Mouse (Mus musculus) erythroid progenitor cell, adult 5-6 weeks (primary cell): ENCODE measurements around the gene Tbc1d14. TPM values are rescaled to one million over a fixed set of nuclear protein-coding genes. Genes with fewer than 3 reads are reported as not detected.

Source experiments
- ATAC-seq: replicated peaks from 2 replicates; pipeline ENCODE4 v1.8.0; 2016; ENCODE audit warnings: moderate number of reproducible peaks, mild to moderate bottlenecking, moderate TSS enrichment, inconsistent platforms; ENCODE audit not compliant: poor library complexity, low FRiP score, severe bottlenecking
- total RNA-seq, 2 experiments: library from RNA; stranded (forward) in 1 of 2; stranded (reverse) in 1 of 2; fragments of 150-400 nt in 1 of 2; fragments of 186-747, 209-891 nt in 1 of 2; gene quantifications; 2 replicates each; pipeline versions ENCODE4 v1.2.3 to v1.2.4; 2015 to 2017; ENCODE audit warnings: low replicate concordance in 2 of 2

Tbc1d14 gene
- total RNA-seq, 2 experiments from 2014 or later, result 13.0 to 21.9 TPM

GRCm38 (mm10) chr5:36478540-36479420 is 114.3 kb downstream of the Tbc1d14 start:
- no peak for ATAC-seq

DNA sequence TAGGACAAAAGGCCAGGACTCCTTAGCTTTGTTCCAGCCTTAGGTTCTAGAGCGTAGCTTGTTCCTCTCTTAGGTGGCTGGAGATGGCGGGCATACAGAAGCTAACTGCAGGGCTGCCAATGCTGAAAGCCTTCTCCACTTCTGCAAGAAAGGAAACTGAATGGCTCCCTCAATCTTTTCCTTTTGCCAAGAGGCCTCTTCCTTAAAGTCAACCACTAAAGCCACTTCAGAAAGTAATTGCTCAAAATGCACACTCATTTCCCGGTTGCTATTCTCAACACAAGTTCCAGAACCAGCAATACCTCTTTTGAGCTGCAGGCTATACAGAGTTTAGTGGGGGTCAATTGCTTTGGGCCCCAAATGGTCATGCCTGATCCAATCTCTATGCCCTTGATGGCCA is 115.6 kb downstream of the Tbc1d14 start:
- ATAC-seq, result no peak

DNA sequence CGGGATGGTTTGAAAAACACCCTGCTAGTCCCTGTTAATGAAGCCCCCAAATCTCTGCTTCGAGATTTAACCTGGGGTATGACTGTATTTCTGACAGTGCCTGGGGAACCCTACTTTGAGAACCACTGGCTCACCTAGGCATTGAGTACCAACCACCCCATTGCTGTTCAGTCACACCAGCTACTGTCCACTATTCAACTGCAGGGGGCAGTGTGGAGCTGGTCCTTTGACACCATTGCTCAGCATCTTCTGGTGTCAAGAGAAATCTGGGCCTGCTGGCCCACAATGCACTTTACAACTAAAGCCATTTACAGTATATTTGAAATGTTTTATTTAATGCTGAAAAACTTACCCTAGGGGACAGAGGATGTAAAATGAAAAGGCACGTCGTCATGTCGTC is 118.8 kb downstream of the Tbc1d14 start:
- peak; percentile 70 for ATAC-seq

- ATAC-seq, result no peak
These were observed 120.0 kb downstream of the Tbc1d14 start for GRCm38 (mm10) chr5:36472876-36473655.

DNA sequence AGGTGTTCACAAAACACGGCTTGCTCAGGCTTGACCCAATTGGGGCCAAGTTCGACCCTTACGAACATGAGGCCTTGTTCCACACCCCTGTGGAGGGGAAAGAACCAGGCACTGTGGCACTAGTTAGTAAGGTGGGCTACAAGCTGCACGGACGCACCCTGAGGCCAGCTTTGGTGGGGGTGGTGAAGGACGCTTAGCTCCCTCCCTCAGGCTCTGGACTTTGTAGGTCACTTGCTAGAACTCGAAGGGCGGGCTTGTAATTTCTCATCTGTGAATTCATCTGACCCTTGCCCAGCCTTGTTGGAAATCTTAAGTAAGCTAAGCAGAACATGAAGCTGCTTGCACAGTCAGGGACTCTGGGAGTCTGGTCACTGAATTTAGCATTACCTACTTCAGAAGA is 121.9 kb downstream of the Tbc1d14 start:
- no peak for ATAC-seq

DNA sequence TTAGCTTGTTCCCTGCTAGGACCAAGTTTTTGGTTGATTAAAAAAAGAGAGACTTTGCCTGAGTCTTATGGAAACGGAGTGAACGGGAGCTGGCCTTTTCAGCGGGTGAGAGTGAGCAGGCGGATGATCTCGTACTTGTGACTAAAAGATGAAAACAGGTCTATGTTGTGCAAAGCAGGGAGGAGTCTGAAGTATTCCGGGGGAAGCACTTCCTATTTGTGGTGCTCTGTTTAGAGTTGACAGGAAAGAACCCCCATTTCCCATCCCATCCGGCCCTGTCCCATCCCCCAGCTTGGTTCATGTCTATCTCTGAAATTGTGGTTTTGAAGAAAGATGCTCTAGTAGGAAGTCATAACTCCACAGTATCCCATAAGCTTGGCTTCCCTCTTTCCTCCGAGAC is 127.2 kb downstream of the Tbc1d14 start:
- ATAC-seq, result no peak

GRCm38 (mm10) chr5:36464709-36465661 is 128.1 kb downstream of the Tbc1d14 start, which contains the start of gene Grpel1:
Grpel1 (plus strand) TSS chr5:36464998.
- ATAC-seq, result peak; percentile 94

DNA sequence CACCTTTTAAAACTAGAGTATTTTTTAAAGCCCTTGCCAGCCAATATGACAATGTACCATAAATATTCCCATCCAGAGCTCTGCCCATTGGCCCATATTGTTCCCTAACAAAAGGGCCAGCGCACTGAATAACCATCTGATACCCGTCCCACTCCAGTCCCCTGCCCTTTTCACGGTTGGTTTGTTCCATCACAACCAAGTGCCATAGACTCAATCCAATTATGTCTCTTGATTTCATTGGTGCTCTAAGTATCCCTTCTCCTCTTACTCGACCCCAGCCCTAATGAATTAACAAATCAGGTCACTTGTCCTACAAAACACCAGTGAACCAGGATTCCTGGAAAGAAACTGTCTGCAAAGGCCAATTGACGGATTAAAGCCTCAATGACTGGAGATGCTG is 129.7 kb downstream of the Tbc1d14 start:
- ATAC-seq, result no peak

DNA sequence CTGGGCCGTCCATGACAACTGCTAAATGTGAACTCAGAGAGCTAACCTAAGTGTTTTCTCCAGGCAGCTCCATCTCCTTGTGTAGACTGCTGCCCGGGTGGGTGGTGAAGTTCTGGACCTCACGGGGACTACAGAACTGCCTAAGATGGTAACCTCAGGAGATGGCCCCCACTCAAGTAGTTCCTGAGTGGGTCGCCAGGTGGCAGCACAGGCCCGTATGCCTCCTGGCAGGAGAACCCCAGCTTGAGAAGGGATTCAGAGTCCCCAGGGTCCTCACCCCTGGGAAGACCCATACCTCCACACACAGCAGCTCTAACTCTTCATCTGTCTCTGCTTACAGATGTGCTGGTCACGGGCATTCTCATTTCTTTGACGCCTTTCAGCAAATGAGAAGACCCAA is 130.3 kb downstream of the Tbc1d14 start:
- ATAC-seq, result no peak; the same call in 1 of the 2 replicates

GRCm38 (mm10) chr5:36461231-36461630 is 131.8 kb downstream of the Tbc1d14 start:
- no peak for ATAC-seq

DNA sequence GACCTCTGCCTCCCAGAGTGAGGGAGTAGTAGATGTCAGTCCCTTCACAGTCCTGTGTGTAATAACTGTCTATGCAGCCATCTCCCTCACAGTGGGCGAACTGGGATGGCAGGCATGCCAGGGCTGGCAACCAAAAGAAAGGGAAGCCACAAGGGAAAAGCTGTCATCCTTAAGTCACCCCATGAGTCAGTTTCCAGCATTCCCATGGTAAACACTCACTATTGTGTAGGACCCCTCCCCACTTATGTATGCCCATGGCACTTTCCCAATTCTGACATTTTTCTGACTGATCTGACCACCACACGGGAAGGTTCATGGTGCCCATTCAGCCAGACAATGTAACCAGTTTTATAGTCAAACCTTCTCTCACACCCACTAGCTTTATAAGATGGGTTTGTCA is 132.4 kb downstream of the Tbc1d14 start:
- no peak for ATAC-seq

DNA sequence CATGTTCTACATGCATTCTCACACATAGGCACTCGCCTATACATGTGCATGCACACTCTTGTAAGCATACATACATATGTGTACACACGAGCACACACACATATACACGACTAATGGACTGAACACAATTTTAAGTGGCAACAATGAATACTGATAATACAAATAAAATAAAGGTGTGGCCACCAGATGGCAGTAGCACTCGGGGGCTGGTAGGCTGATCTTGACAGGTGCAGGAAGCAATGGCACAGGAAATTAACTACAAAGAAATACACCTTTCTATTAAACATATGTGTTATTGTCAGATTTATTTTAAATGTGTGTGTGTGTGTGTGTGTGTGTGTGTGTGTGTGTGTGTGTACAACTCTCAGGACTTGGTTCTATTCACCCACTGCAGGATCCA is 134.2 kb downstream of the Tbc1d14 start:
- ATAC-seq, result no peak

DNA sequence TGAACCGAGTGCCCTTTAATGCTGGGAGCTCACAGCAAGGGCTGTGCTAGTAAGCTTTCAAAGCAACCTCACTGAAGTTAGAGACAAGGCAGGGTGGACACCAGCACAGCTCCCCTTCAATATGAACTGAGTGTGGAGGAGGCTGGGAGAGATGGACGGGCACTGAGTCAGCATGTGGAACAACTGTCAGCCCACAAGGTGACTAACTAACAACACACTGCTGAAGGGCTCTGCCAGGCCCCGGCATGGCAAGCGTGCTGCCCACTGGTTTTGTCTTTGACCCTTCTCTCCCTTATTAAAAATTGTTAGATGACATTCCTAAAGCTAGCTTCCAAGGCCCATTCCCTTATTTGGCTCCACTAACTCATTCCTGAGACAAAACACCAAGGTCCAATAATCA is 135.4 kb downstream of the Tbc1d14 start:
- no peak for ATAC-seq

DNA sequence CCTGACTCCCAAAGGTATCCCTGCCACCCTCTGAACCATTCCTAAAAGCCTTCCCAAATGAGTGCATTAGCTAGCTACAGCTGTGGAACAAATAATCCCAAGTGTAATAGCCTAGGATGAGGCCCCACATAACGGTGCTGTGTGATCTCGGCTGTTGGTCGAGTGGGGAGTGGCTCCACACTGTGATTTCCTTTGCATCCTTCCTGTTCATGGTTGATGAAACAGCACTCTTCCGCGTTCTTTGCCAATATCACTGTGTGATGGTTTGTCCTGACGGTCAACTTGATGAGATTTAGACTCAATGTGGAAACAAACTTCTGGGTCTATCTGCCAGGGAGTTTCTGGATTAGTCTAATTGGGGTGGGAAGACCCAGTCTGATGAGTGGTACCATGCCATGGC is 140.3 kb downstream of the Tbc1d14 start:
- ATAC-seq, result no peak

- no peak for ATAC-seq
These were observed 141.1 kb downstream of the Tbc1d14 start for GRCm38 (mm10) chr5:36451872-36452389.

GRCm38 (mm10) chr5:36451119-36451518 is 142.0 kb downstream of the Tbc1d14 start:
- ATAC-seq, result no peak

GRCm38 (mm10) chr5:36449710-36450358 is 143.2 kb downstream of the Tbc1d14 start:
- ATAC-seq, result no peak

DNA sequence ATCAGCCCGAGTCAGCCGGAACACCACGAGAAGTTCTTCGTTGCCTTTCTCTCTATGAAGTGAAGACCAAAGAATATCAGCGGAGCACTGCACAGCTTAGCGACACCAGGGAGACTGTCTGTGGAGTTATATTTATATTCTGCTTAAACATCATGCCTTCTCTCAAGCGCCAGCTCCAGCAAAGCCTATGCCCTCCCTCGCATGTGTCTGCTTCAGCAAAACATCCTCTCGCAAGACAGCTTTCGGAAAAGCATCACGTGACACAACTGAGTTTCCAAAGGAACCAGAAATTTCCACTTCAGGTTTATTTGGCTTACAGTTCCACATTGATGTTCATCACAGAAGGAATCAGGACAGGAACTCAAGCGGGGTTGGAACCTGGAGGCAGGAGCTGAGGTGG is 145.2 kb downstream of the Tbc1d14 start:
- ATAC-seq, result no peak
